Mouse (Mus musculus) forebrain, embryonic 11.5 days (tissue): ENCODE results near the gene Cd47. TPM values are rescaled to one million over a fixed set of nuclear protein-coding genes. Genes with fewer than 3 reads are reported as not detected.

Experiments used
- ATAC-seq: fragments of 200-750 bp; cut with Nextera tagmentation; replicated peaks from 2 replicates; pipeline ENCODE4 v1.8.0; 2017; ENCODE audit warnings: moderate TSS enrichment; ENCODE audit not compliant: low FRiP score
- DNase-seq: peaks from one replicate; pipeline ENCODE4 v3.0.0-alpha.2; 2017; ENCODE audit warnings: low spot score
- H3K27ac ChIP-seq: fragments of 300-500 bp; sonication (generic); 2 replicates; pipeline ENCODE4 v1.5.1; 2014; ENCODE audit warnings: low read depth, low read length
- H3K27me3 ChIP-seq: fragments of 300-500 bp; sonication (generic); 2 replicates; pipeline ENCODE4 v1.6.1; 2014; ENCODE audit warnings: mild to moderate bottlenecking, low read length, mixed read lengths; ENCODE audit not compliant: control insufficient read depth, insufficient read depth
- H3K36me3 ChIP-seq: fragments of 300-500 bp; sonication (generic); 2 replicates; pipeline ENCODE4 v1.6.1; 2014; ENCODE audit warnings: mild to moderate bottlenecking, low read length, moderate library complexity, mixed read lengths; ENCODE audit not compliant: control insufficient read depth, insufficient read depth
- H3K4me1 ChIP-seq: fragments of 300-500 bp; sonication (generic); replicated peaks from 2 replicates; pipeline ENCODE4 v1.6.1; 2014; ENCODE audit warnings: low read length, mixed read lengths; ENCODE audit not compliant: control insufficient read depth, insufficient read depth
- H3K4me2 ChIP-seq: fragments of 300-500 bp; sonication (generic); 2 replicates; pipeline ENCODE4 v1.6.1; 2014; ENCODE audit warnings: low read depth, mild to moderate bottlenecking, low read length, moderate library complexity, mixed read lengths; ENCODE audit not compliant: severe bottlenecking
- H3K4me3 ChIP-seq: fragments of 300-500 bp; sonication (generic); 2 replicates; pipeline ENCODE4 v1.5.1; 2014; ENCODE audit warnings: low read depth, low read length
- H3K9ac ChIP-seq: fragments of 300-500 bp; sonication (generic); 2 replicates; pipeline ENCODE4 v1.6.1; 2014; ENCODE audit warnings: low read length
- H3K9me3 ChIP-seq: fragments of 300-500 bp; sonication (generic); 2 replicates; pipeline ENCODE4 v1.6.1; 2016; ENCODE audit warnings: low read length, mixed read lengths; ENCODE audit not compliant: control insufficient read depth
- WGBS: fragments of 180-500 bp; shearing (Covaris S2); extraction: QIAGEN DNeasy Blood & Tissue Kit; methylation state at CpG from one replicate; pipeline ENCODE4 v1.1.7; 2014; 5-methylcytosine and 5-hydroxymethylcytosine counted together
- polyA plus RNA-seq: library from polyadenylated mRNA; unstranded; fragments of >200 nt; fragmentation: Nextera tagmentation; extraction: Ambion mirVana; gene quantifications from 2 replicates; pipeline ENCODE4 v1.2.1, GENCODE M21; 2014

The Cd47 gene
- polyA plus RNA-seq, 1 experiment from 2014 or later, result 47.6 TPM

DNA sequence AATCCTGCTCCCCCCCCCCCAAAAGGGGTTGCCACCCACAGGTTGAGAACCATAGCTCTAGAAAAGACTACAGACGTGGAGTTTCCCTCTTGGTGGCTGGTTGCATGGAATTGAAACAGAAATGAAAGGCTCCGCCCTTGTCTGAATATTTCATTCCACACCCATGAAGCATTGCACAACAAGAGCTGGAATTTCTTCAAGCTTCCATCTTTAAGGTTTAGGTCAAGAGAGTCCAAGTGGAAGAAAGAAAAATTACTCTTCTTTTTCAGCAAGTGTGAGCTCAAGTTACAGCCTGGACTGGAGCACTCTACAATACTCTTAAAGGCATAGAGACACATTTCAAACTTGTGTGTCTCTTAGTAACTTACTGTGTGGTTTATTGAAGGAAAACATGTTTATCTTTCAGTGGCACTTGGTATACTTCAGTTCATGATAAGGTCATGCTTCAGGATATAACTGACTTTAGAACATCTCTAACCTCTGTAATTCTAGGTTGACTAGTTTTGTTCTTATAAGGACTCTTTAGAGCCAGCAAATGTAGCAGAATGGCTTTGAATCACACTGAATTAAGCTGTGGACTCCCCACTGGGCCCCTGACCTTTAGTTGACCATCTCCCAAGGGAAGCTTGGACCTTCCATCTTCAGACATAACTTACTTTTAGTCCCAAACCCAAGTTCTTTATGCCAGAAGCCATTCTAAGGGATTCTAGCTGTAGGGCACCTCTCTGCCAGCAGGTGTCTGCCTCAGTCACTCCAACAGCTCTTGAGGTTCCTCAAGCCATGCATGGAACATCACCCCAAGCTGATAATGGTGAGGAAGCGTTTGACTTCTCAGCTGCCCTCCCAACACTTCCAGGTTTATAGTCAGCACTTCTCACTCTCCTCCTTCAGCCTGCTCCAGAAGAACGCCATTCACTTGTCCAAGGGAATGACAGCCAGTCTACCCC, 58.8 kb downstream of the Cd47 start:
- H3K4me1 ChIP-seq, result no peaks in the 10 kb centered on the region
- H3K9me3 ChIP-seq, result no peaks in the 10 kb centered on the region
- no peak overlapping the region for H3K9ac ChIP-seq
- 87% methylated on average over 4 of the region's 4 CpGs for WGBS
- no peak overlapping the region for H3K27ac ChIP-seq
- no peak overlapping the region for H3K4me2 ChIP-seq
- H3K4me3 ChIP-seq, result no peak overlapping the region
- no peaks in the 10 kb centered on the region for H3K27me3 ChIP-seq
- ATAC-seq, result no peak
- no peak for DNase-seq
- H3K36me3 ChIP-seq, result no peaks in the 10 kb centered on the region

DNA sequence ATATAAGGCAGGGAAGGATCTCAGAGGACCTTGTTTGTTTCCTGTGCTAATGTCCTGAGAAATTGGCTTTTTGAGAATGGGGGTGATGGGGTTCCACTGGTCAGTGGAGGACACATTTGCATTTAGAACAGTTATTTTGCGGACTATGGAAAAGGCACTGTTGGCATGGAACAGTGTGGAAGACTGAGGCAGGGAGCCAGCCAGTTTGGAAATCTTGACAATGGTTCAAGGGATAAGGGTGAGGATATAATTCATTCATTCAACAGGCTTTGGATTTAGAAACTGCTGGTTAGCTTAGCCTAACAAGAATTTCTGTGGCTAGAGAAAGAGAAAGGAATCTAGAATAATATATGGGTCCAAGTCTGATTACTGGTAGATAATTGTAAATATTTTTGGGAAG, 61.7 kb downstream of the Cd47 start:
- no peaks in the 10 kb centered on the region for H3K36me3 ChIP-seq
- 96% methylated on average over 1 of the region's 1 CpGs for WGBS
- no peak overlapping the region for H3K4me3 ChIP-seq
- H3K9ac ChIP-seq, result no peak overlapping the region
- no peaks in the 10 kb centered on the region for H3K4me1 ChIP-seq
- ATAC-seq (no peak), DNase-seq (no peak)
- no peak overlapping the region for H3K4me2 ChIP-seq
- H3K27ac ChIP-seq, result no peak overlapping the region
- H3K27me3 ChIP-seq, result no peaks in the 10 kb centered on the region
- no peaks in the 10 kb centered on the region for H3K9me3 ChIP-seq

DNA sequence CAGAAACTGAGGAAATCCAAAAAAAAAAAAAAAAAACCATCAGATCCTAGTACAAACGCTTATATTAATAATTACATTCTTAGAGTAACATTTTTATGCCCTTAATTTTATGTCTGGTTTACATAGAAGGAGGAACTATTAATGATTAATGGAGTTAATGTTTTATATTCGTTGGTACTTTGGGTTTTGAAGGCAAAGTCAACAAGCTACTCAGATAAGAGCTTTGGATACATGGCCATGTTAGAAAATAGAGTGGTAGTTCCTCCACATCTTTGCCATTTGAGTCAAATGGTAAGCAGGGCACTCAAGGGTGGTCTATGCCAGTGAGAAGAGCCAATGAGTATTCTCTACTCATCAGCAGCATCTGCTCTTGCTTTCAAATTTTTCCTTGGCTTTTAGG, 66.3 kb downstream of the Cd47 start:
- H3K4me2 ChIP-seq, result no peak overlapping the region
- H3K4me3 ChIP-seq, result no peak overlapping the region
- no peaks in the 10 kb centered on the region for H3K9me3 ChIP-seq
- no peaks in the 10 kb centered on the region for H3K4me1 ChIP-seq
- no peaks in the 10 kb centered on the region for H3K27me3 ChIP-seq
- H3K9ac ChIP-seq, result no peak overlapping the region
- H3K36me3 ChIP-seq, result no peaks in the 10 kb centered on the region; the same call in 1 of the 2 replicates
- no peak overlapping the region for H3K27ac ChIP-seq
- ATAC-seq (no peak), DNase-seq (no peak)
- 87% methylated on average over 2 of the region's 2 CpGs for WGBS

DNA sequence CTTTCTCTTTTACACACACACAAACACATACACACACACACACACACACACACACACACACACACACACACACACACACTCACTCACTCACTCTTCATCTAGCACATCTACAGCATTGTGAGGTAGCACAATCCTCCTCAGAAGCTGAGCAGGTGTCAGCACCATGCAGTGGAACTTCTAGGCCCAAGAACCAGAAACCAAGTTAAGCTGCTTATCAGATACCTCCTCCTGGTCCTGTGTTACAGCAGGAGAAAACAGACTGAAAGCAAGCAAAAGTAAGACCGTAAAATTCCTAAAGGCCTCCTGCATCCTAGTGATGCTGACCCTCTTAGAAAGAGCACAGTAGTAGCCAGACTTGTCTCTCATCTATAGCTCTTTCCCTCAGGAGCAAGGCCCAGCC, 67.9 kb downstream of the Cd47 start:
- ATAC-seq, result no peak
- Histone ChIP-seq H3K27me3 (no peaks in the 10 kb centered on the region), H3K9me3 (no peaks in the 10 kb centered on the region), H3K4me2 (no peak overlapping the region), H3K27ac (no peak overlapping the region), H3K36me3 (no peaks in the 10 kb centered on the region; the same call in 1 of the 2 replicates), H3K4me1 (no peaks in the 10 kb centered on the region), H3K4me3 (no peak overlapping the region), H3K9ac (no peak overlapping the region)
- WGBS, result 91% methylated on average over 1 of the region's 1 CpGs
- no peak for DNase-seq

DNA sequence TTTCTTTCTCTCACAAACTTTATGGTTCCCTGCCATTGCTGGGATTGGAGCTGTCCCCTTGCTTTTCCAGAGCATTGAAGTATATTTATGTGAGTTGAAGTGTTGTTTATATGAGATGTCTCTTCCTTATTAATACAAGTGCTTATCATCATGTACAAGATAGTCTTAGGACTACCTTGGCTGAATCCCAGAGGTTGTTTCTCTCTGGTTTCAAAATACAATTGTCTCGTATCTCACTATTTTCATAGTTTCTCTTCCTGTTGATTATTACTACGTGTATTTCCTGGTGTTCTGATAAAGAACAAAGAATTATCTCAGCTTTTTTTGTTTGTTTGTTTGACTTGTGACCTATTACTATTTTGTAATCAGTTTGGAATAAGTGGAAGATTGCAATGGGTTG, 73.6 kb downstream of the Cd47 start:
- DNase-seq (no peak), ATAC-seq (no peak)
- 88% methylated on average over 2 of the region's 2 CpGs for WGBS

DNA sequence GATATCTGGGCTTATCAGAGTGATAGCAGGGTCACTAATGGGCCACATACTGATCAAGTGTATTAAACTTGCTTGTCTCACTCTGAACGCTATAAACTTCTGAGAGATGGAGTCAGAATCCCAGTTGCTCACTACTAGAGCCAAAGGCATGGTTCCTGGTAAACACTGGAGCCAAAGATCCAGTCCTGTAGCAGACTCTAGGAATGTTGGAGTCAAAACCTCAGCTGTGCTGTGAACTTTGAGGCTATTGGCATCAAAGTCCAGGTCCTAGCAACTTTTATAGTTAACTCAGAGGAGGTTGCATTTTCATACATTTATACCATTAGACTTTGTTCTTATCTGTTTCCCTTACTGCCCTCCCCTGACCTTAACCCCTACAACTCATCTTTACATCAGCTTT, 74.2 kb downstream of the Cd47 start:
- H3K9me3 ChIP-seq, result no peaks in the 10 kb centered on the region

More for the DNA sequence above, 73.6 kb downstream of the Cd47 start:
- Histone ChIP-seq H3K36me3 (no peaks in the 10 kb centered on the region), H3K27me3 (no peaks in the 10 kb centered on the region), H3K27ac (no peak overlapping the region), H3K4me3 (no peak overlapping the region), H3K4me2 (no peak overlapping the region), H3K9ac (no peak overlapping the region), H3K9me3 (no peaks in the 10 kb centered on the region), H3K4me1 (no peaks in the 10 kb centered on the region)

DNA sequence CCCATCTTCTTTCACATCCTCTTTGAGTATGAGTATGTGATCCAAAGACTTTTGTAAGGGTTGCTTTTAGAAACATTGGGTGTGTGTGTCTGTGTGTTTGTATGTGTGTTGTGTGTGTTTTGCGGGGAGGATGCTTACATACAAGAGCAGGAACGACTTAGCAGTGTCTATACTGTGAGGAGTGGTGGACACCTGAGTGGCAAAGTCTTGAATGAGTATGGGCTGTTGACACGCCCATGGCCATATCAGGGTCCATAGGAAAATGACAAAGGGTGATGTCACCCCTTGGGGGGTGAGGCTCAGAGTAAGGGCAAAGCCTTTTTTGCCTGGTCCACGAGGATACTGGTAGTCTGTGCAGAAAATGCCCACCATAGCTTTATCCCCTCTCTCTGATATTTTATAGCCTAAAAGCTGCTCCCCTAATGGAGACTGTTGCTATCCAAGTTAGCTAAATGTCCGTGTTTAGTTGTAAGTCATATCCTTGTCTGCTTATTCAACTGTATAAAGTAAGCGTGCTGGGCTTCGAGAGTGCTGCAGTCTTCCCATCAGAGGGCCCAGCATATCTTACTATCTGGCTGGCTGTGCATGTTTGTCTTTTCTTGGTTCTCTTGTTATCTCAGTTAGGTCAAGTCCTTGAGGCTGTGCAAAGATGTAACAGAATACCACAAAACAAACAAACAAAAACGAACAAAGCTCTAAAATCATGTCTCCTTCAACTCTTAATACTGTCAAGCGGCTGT, 76.1 kb downstream of the Cd47 start:
- Histone ChIP-seq H3K4me3 (no peak overlapping the region), H3K9ac (no peak overlapping the region), H3K4me1 (no peaks in the 10 kb centered on the region), H3K9me3 (no peaks in the 10 kb centered on the region), H3K27me3 (no peaks in the 10 kb centered on the region), H3K36me3 (no peaks in the 10 kb centered on the region), H3K27ac (no peak overlapping the region), H3K4me2 (no peak overlapping the region)
- DNase-seq (no peak), ATAC-seq (no peak)
- 90% methylated on average over 9 of the region's 9 CpGs for WGBS

More for the DNA sequence above, 74.2 kb downstream of the Cd47 start:
- Histone ChIP-seq H3K9ac (no peak overlapping the region), H3K4me1 (no peaks in the 10 kb centered on the region), H3K27ac (no peak overlapping the region), H3K36me3 (no peaks in the 10 kb centered on the region), H3K4me3 (no peak overlapping the region), H3K27me3 (no peaks in the 10 kb centered on the region), H3K4me2 (no peak overlapping the region)
- 82% methylated on average over 1 of the region's 1 CpGs for WGBS
- no peak for DNase-seq
- no peak for ATAC-seq

DNA sequence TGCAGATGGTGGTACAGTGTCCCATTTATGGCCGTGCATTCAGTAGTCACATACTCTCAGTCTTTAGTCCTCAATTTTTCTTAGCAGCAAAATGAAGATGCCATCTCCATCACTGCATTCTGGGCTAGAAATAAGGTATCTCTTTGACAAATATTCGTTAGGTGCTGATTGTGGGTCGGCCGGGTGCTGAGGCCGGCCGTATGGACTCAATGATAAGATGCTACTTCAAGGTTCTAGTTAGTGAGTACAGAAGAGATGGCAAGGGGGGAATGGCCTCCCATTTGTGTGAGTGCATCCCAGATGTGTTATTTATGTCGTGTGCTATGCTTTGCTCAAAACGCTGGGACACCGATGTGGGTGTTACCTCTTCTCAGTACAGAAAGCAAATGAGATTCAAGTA, 76.9 kb downstream of the Cd47 start:
- Histone ChIP-seq H3K4me3 (no peak overlapping the region), H3K9me3 (no peaks in the 10 kb centered on the region), H3K27ac (no peak overlapping the region), H3K4me2 (no peak overlapping the region), H3K9ac (no peak overlapping the region), H3K36me3 (no peaks in the 10 kb centered on the region), H3K4me1 (no peaks in the 10 kb centered on the region), H3K27me3 (no peaks in the 10 kb centered on the region)
- WGBS, result 95% methylated on average over 9 of the region's 9 CpGs
- ATAC-seq, result no peak
- DNase-seq, result no peak
